Mouse (Mus musculus) left cerebral cortex, adult 2 months (tissue): ENCODE results near the gene 4930467E23Rik. TPM values are rescaled to one million over a fixed set of nuclear protein-coding genes. Genes with fewer than 3 reads are reported as not detected.
"Not testable (repeated sequence)": the region's sequence is repeated elsewhere in the genome, so short reads cannot be mapped to it uniquely, and the experiment has no call there.

ENCODE experiments used
- DNase-seq, 2 experiments: peaks; one replicate each; pipeline ENCODE4 v3.0.0; 2021 to 2022; ENCODE audit warnings: low spot score in 2 of 2, mixed read lengths in 1 of 2; ENCODE audit errors: extremely low spot score in 1 of 2
- H3K27ac ChIP-seq: fragments of 200-600 bp; 2 replicates; pipeline ENCODE4 v1.8.1; 2022
- H3K4me3 ChIP-seq: fragments of 200-600 bp; 2 replicates; pipeline ENCODE4 v1.8.1; 2022
- CTCF ChIP-seq: fragments of 200-600 bp; IDR thresholded peaks from 2 replicates; pipeline ENCODE4 v1.8.1; 2022; ENCODE audit warnings: antibody characterized with exemption, mild to moderate bottlenecking, moderate library complexity
- intact Hi-C: fragments of 180-260 bp; cut with DNase I; formaldehyde crosslinking; loops from one replicate; pipeline ENCODE4 v1.15.1; 2025
- total RNA-seq, 2 experiments: library from RNA; stranded (reverse); gene quantifications; 2 replicates each; pipeline ENCODE4 v1.2.3; 2021

Gene 4930467E23Rik
- total RNA-seq, 2 experiments from 2014 or later, result 0.19 to 1.00 TPM

DNA sequence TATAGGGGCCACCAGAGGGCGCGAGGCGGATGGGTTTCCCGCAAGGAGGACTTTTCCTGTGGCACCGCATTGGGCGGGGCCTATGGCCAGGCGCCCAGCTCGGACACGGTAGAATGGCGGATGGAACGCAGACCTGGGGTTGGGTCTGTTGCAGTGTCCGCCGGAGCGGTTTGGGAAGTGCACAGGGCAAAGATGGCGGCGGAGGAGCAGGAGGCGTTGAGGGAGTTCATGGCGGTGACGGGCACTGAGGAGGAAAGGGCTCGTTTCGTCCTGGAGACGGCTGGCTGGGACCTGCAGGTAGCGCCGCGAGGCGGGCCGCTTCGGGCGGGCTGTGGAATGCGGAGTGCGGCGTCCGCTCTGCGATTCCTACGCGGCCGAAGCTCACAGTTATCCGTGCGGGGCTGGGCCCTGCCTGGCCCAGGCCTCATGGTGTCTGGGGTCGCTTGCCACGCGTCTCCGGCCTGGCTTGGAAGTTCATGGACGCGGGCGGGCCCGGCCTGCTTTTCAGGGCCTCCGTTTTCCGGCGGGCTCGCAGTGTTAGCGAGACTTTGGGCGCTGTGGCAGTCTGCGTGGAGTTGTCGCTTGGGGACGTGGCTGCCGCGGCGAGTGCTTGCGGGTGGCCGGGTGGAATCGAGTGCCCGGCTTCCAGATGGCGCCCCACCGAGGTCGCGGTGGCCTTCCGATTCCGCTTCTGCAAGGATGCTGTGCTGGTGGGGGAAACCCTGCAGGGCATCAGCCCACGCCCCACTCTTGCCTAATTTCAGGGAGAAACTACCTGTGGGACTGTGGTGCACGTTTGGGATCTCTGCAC lies 55.4 kb downstream of the 4930467E23Rik start:
- intact Hi-C loops, result not testable (repeated sequence)

DNA sequence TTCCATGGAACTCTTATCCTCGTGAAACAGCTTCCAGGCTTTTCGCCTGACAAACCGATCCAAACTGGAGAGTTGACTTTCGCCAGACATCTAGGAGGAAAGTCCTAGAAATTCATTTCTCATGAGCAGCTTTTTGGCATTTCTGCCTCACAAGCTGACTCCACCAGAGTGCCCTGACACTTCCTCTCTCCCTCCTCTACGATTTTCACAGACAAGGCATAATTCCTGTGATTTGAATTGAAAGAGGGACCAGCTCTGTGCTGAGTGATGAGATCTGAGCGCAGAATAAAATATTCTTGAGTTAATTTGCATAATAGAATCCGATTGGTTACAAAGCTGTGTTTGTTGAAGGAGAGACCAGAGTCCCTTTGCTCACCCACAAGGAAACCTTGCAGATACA lies 63.3 kb downstream of the 4930467E23Rik start:
- H3K4me3 ChIP-seq, DNase-seq, intact Hi-C loops, H3K27ac ChIP-seq: not testable (repeated sequence)

More for the DNA sequence above, 55.4 kb downstream of the 4930467E23Rik start:
- peak overlapping the region; percentile 58 for H3K27ac ChIP-seq
- peak; percentile 46 for TF ChIP-seq CTCF
- H3K4me3 ChIP-seq, result peak overlapping the region; percentile 37
- DNase-seq, result peak; percentile 99 to 100

Other genes starting within 250 kb of the 4930467E23Rik start
- not detected for gene Defb7, start 234.5 kb upstream of the 4930467E23Rik start, total RNA-seq
- under 1 TPM; 0.28 to 0.66 TPM for gene Gm31371, start 173.8 kb downstream of the 4930467E23Rik start, total RNA-seq